Mouse (Mus musculus): Measurements from ENCODE around the gene Nab1.

- no peak for TF ChIP-seq CTCF (IDR thresholded peaks at IDR 0.05; ENCODE audit: low read depth)
- no peak for TF ChIP-seq EP300 (IDR thresholded peaks at IDR 0.05; ENCODE audit: low read depth)
Observed at GRCm38 (mm10) chr1:52547451-52547850, 47.0 kb upstream of the Nab1 start.

All from liver, postnatal 0 days (tissue).